Mouse (Mus musculus): ENCODE data around the gene Rbfox3. TPM values are rescaled to one million over a fixed set of nuclear protein-coding genes. Genes with fewer than 3 reads are reported as not detected.

The Rbfox3 gene
- polyA plus RNA-seq, 1 experiment from 2014 or later: 54.9 TPM

GRCm38 (mm10) chr11:118889500-118889899 lies 21.9 kb downstream of the Rbfox3 start:
- H3K4me3 ChIP-seq (ENCODE audit: low read depth, low read length): no peak overlapping the region
- no peak overlapping the region for H3K27ac ChIP-seq (ENCODE audit: low read length)
- H3K27me3 ChIP-seq (ENCODE audit: control insufficient read depth, insufficient read depth, low read depth, low read length): no peaks in the 10 kb centered on the region
- H3K9me3 ChIP-seq (replicated peaks; ENCODE audit: control insufficient read depth, low read length, poor library complexity, severe bottlenecking): no peaks in the 10 kb centered on the region
- ATAC-seq: no peak
- H3K4me1 ChIP-seq (ENCODE audit: control insufficient read depth, insufficient read depth, low read length): peaks cover 15% of the 10 kb centered on the region
- WGBS: 85% methylated on average over 4 of the region's 4 CpGs
- H3K9ac ChIP-seq (ENCODE audit: low read depth, low read length): no peak overlapping the region
- H3K4me2 ChIP-seq (ENCODE audit: low read length): no peak overlapping the region
- H3K36me3 ChIP-seq (ENCODE audit: control insufficient read depth, insufficient read depth, low read length): no peaks in the 10 kb centered on the region

GRCm38 (mm10) chr11:118888426-118888825 lies 23.0 kb downstream of the Rbfox3 start:
- Histone ChIP-seq H3K27me3 (ENCODE audit: control insufficient read depth, insufficient read depth, low read depth, low read length) (no peaks in the 10 kb centered on the region), H3K27ac (ENCODE audit: low read length) (no peak overlapping the region), H3K9me3 (replicated peaks; ENCODE audit: control insufficient read depth, low read length, poor library complexity, severe bottlenecking) (no peaks in the 10 kb centered on the region), H3K36me3 (ENCODE audit: control insufficient read depth, insufficient read depth, low read length) (no peaks in the 10 kb centered on the region), H3K9ac (ENCODE audit: low read depth, low read length) (no peak overlapping the region), H3K4me1 (ENCODE audit: control insufficient read depth, insufficient read depth, low read length) (peaks cover 15% of the 10 kb centered on the region), H3K4me2 (ENCODE audit: low read length) (no peak overlapping the region), H3K4me3 (ENCODE audit: low read depth, low read length) (no peak overlapping the region)
- WGBS: 79% methylated on average over 8 of the region's 8 CpGs
- ATAC-seq: no peak

- H3K4me1 ChIP-seq (ENCODE audit: control insufficient read depth, insufficient read depth, low read length): peaks cover 15% of the 10 kb centered on the region
- H3K9me3 ChIP-seq (replicated peaks; ENCODE audit: control insufficient read depth, low read length, poor library complexity, severe bottlenecking): no peaks in the 10 kb centered on the region
- no peak for ATAC-seq
- H3K36me3 ChIP-seq (ENCODE audit: control insufficient read depth, insufficient read depth, low read length): no peaks in the 10 kb centered on the region
- H3K4me3 ChIP-seq (ENCODE audit: low read depth, low read length): no peak overlapping the region
- no peaks in the 10 kb centered on the region for H3K27me3 ChIP-seq (ENCODE audit: control insufficient read depth, insufficient read depth, low read depth, low read length)
- no peak overlapping the region for H3K9ac ChIP-seq (ENCODE audit: low read depth, low read length)
- H3K27ac ChIP-seq (ENCODE audit: low read length): no peak overlapping the region
- H3K4me2 ChIP-seq (ENCODE audit: low read length): no peak overlapping the region
These were observed 24.2 kb downstream of the Rbfox3 start for GRCm38 (mm10) chr11:118887206-118887605.

- no peak overlapping the region for H3K9ac ChIP-seq (ENCODE audit: low read depth, low read length)
- 93% methylated on average over 11 of the region's 11 CpGs for WGBS
- peaks cover 17% of the 10 kb centered on the region for H3K4me1 ChIP-seq (ENCODE audit: control insufficient read depth, insufficient read depth, low read length)
These were observed 25.0 kb downstream of the Rbfox3 start for GRCm38 (mm10) chr11:118886269-118886965.

GRCm38 (mm10) chr11:118885604-118886003 lies 25.8 kb downstream of the Rbfox3 start:
- Histone ChIP-seq H3K36me3 (ENCODE audit: control insufficient read depth, insufficient read depth, low read length) (no peaks in the 10 kb centered on the region), H3K9me3 (replicated peaks; ENCODE audit: control insufficient read depth, low read length, poor library complexity, severe bottlenecking) (no peaks in the 10 kb centered on the region), H3K27me3 (ENCODE audit: control insufficient read depth, insufficient read depth, low read depth, low read length) (no peaks in the 10 kb centered on the region), H3K4me2 (ENCODE audit: low read length) (no peak overlapping the region), H3K4me3 (ENCODE audit: low read depth, low read length) (no peak overlapping the region), H3K4me1 (ENCODE audit: control insufficient read depth, insufficient read depth, low read length) (peaks cover 9% of the 10 kb centered on the region), H3K9ac (ENCODE audit: low read depth, low read length) (no peak overlapping the region), H3K27ac (ENCODE audit: low read length) (no peak overlapping the region)
- 76% methylated on average over 8 of the region's 8 CpGs for WGBS
- no peak for ATAC-seq

More at GRCm38 (mm10) chr11:118886269-118886965, 25.0 kb downstream of the Rbfox3 start:
- H3K9me3 ChIP-seq (replicated peaks; ENCODE audit: control insufficient read depth, low read length, poor library complexity, severe bottlenecking): no peaks in the 10 kb centered on the region
- H3K4me3 ChIP-seq (ENCODE audit: low read depth, low read length): no peak overlapping the region
- H3K4me2 ChIP-seq (ENCODE audit: low read length): no peak overlapping the region
- ATAC-seq: no peak
- no peak overlapping the region for H3K27ac ChIP-seq (ENCODE audit: low read length)
- H3K36me3 ChIP-seq (ENCODE audit: control insufficient read depth, insufficient read depth, low read length): no peaks in the 10 kb centered on the region
- H3K27me3 ChIP-seq (ENCODE audit: control insufficient read depth, insufficient read depth, low read depth, low read length): no peaks in the 10 kb centered on the region

- WGBS: 82% methylated on average over 16 of the region's 16 CpGs
- no peaks in the 10 kb centered on the region for H3K27me3 ChIP-seq (ENCODE audit: control insufficient read depth, insufficient read depth, low read depth, low read length)
These were observed 26.3 kb downstream of the Rbfox3 start for GRCm38 (mm10) chr11:118885135-118885534.

GRCm38 (mm10) chr11:118883143-118883542 lies 28.3 kb downstream of the Rbfox3 start:
- no peak for ATAC-seq
- no peak overlapping the region for H3K4me3 ChIP-seq (ENCODE audit: low read depth, low read length)
- WGBS: 84% methylated on average over 9 of the region's 9 CpGs
- H3K27ac ChIP-seq (ENCODE audit: low read length): peak overlapping the region; percentile 20; the same call in 1 of the 2 replicates
- H3K36me3 ChIP-seq (ENCODE audit: control insufficient read depth, insufficient read depth, low read length): no peaks in the 10 kb centered on the region
- H3K4me2 ChIP-seq (ENCODE audit: low read length): no peak overlapping the region
- no peaks in the 10 kb centered on the region for H3K27me3 ChIP-seq (ENCODE audit: control insufficient read depth, insufficient read depth, low read depth, low read length)
- peaks cover 8% of the 10 kb centered on the region for H3K4me1 ChIP-seq (ENCODE audit: control insufficient read depth, insufficient read depth, low read length)
- H3K9ac ChIP-seq (ENCODE audit: low read depth, low read length): no peak overlapping the region
- no peaks in the 10 kb centered on the region for H3K9me3 ChIP-seq (replicated peaks; ENCODE audit: control insufficient read depth, low read length, poor library complexity, severe bottlenecking)

More at GRCm38 (mm10) chr11:118885135-118885534, 26.3 kb downstream of the Rbfox3 start:
- Histone ChIP-seq H3K4me1 (ENCODE audit: control insufficient read depth, insufficient read depth, low read length) (peaks cover 8% of the 10 kb centered on the region), H3K27ac (ENCODE audit: low read length) (no peak overlapping the region), H3K9ac (ENCODE audit: low read depth, low read length) (no peak overlapping the region), H3K4me3 (ENCODE audit: low read depth, low read length) (no peak overlapping the region), H3K36me3 (ENCODE audit: control insufficient read depth, insufficient read depth, low read length) (no peaks in the 10 kb centered on the region), H3K9me3 (replicated peaks; ENCODE audit: control insufficient read depth, low read length, poor library complexity, severe bottlenecking) (no peaks in the 10 kb centered on the region), H3K4me2 (ENCODE audit: low read length) (no peak overlapping the region)
- ATAC-seq: no peak

- no peak overlapping the region for H3K4me2 ChIP-seq (ENCODE audit: low read length)
- no peaks in the 10 kb centered on the region for H3K27me3 ChIP-seq (ENCODE audit: control insufficient read depth, insufficient read depth, low read depth, low read length)
- WGBS: 9% methylated on average over 11 of the region's 11 CpGs
- H3K4me1 ChIP-seq (ENCODE audit: control insufficient read depth, insufficient read depth, low read length): peaks cover 8% of the 10 kb centered on the region
- H3K4me3 ChIP-seq (ENCODE audit: low read depth, low read length): no peak overlapping the region
- no peaks in the 10 kb centered on the region for H3K36me3 ChIP-seq (ENCODE audit: control insufficient read depth, insufficient read depth, low read length)
- no peaks in the 10 kb centered on the region for H3K9me3 ChIP-seq (replicated peaks; ENCODE audit: control insufficient read depth, low read length, poor library complexity, severe bottlenecking)
- H3K27ac ChIP-seq (ENCODE audit: low read length): no peak overlapping the region; the same call in 1 of the 2 replicates
- ATAC-seq: peak; percentile 30; the same call in 1 of the 2 replicates
- H3K9ac ChIP-seq (ENCODE audit: low read depth, low read length): peak overlapping the region; percentile 7; the same call in 1 of the 2 replicates
These were observed 29.5 kb downstream of the Rbfox3 start for GRCm38 (mm10) chr11:118881786-118882495.
